Mouse (Mus musculus) c-Kit-positive CD71-negative TER-119-negative erythroid progenitor cells, embryonic 14.5 days (primary cell): ENCODE measurements at regions not wholly inside any gene's neighbourhood (a gene's known extent, or its start where the extent isn't known, plus 50 kb on each side); places are given as distances from the start of the nearest gene placed in this dataset.

Experiments used
- DNase-seq: peaks from one replicate; pipeline ENCODE4 v3.0.0-alpha.2; 2013; ENCODE audit warnings: low read depth

DNA sequence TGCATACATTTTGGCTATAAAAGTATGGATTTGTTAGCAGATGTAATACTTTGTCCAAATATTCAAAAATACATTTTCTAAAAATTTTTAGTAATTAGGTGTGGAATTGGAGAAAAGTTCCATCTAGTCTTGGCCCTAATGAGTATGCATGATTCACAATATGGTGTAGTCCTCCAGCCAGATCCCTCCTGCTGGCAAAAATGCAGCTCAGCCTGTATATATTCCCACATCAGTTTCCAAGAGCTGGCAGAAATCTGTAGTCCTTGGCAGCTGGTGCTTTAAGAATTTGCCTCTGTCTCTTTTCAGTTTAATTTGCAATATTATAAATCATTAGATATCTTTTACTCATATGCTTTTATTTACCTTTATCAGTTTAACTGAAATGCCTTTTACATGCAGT is 1358.3 kb downstream of the Lrfn5 start:
- no peak for DNase-seq

- DNase-seq, result peak; percentile 6
These were observed 1370.1 kb downstream of the Lrfn5 start for GRCm38 (mm10) chr12:62892851-62893632.
